Mouse (Mus musculus) stomach, embryonic 15.5 days (tissue): ENCODE results near the gene C1qtnf1. TPM values are rescaled to one million over a fixed set of nuclear protein-coding genes. Genes with fewer than 3 reads are reported as not detected.
"Not testable (repeated sequence)": the region's sequence is repeated elsewhere in the genome, so short reads cannot be mapped to it uniquely, and the experiment has no call there.

Source experiments
- ATAC-seq: fragments of 200-750 bp; cut with Nextera tagmentation; 2 replicates; pipeline ENCODE4 v1.8.0; 2017; ENCODE audit warnings: low read depth, moderate number of reproducible peaks, moderate TSS enrichment; ENCODE audit not compliant: insufficient read depth, low FRiP score
- H3K27ac ChIP-seq: fragments of 300-500 bp; sonication (generic); 2 replicates; pipeline ENCODE4 v1.5.1; 2015; ENCODE audit warnings: mild to moderate bottlenecking, inconsistent platforms
- H3K27me3 ChIP-seq: fragments of 300-500 bp; sonication (generic); replicated peaks from 2 replicates; pipeline ENCODE4 v1.6.1; 2015; ENCODE audit warnings: inconsistent platforms
- H3K36me3 ChIP-seq: fragments of 300-500 bp; sonication (generic); 2 replicates; pipeline ENCODE4 v1.6.1; 2015; ENCODE audit warnings: inconsistent platforms
- H3K4me1 ChIP-seq: fragments of 300-500 bp; sonication (generic); 2 replicates; pipeline ENCODE4 v1.6.1; 2015; ENCODE audit warnings: inconsistent platforms
- H3K4me2 ChIP-seq: fragments of 300-500 bp; sonication (generic); 2 replicates; pipeline ENCODE4 v1.6.1; 2015; ENCODE audit warnings: mild to moderate bottlenecking, inconsistent platforms
- H3K4me3 ChIP-seq: fragments of 300-500 bp; sonication (generic); replicated peaks from 2 replicates; pipeline ENCODE4 v1.5.1; 2015; ENCODE audit warnings: inconsistent platforms
- H3K9ac ChIP-seq: fragments of 300-500 bp; sonication (generic); 2 replicates; pipeline ENCODE4 v1.6.1; 2015; ENCODE audit warnings: inconsistent platforms
- H3K9me3 ChIP-seq: fragments of 300-500 bp; sonication (generic); 2 replicates; pipeline ENCODE4 v1.6.1; 2016; ENCODE audit warnings: inconsistent platforms
- WGBS: fragments of 180-500 bp; shearing (Covaris S2); methylation state at CpG from one replicate; pipeline ENCODE4 v1.1.7; 2015; 5-methylcytosine and 5-hydroxymethylcytosine counted together
- polyA plus RNA-seq: library from polyadenylated mRNA; unstranded; fragments of >200 nt; fragmentation: Nextera tagmentation; extraction: Ambion mirVana; gene quantifications from 2 replicates; pipeline ENCODE4 v1.2.1, GENCODE M21; 2015

C1qtnf1 gene
- 6.8 and 8.3 TPM in 2 replicates for polyA plus RNA-seq

DNA sequence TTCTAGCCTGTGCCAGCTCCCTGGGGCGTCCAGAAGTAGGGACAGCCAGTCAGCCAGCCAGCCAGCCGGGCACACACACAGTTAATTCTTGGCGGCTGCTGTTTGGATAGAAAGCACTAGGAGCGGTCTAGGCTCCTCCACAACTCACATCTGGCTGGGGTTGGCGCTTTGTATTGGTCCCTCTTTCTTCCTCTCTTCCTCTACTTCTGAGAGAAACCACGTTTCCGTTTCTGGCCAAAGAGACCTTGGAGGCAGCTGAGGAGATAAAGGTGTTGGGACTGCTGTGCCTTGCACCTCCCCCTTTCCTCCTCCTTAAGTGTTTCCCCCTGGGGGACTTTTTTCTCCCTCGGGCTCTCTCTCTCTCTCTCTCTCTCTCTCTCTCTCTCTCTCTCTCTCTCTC is at the start of gene C1qtnf1:
Gene C1qtnf1 (plus strand): TSS at position 218 of the 400 bp plus-strand sequence.
- ATAC-seq, result no peak
- Histone ChIP-seq H3K4me2 (peak within 1 kb of the TSS; percentile 58), H3K27ac (peak within 1 kb of the TSS; percentile 86), H3K9ac (0 out of 2 replicates have a peak within 1 kb of the TSS, but pooled peaks have one; percentile 19), H3K4me3 (peak within 1 kb of the TSS; percentile 39), H3K27me3 (no peaks in the 10 kb centered on the region), H3K9me3 (no peaks in the 10 kb centered on the region), H3K4me1 (peaks cover 48% of the 10 kb centered on the region), H3K36me3 (no peaks in the 10 kb centered on the region)
- under 1% methylated on average over 8 of the region's 8 CpGs for WGBS

DNA sequence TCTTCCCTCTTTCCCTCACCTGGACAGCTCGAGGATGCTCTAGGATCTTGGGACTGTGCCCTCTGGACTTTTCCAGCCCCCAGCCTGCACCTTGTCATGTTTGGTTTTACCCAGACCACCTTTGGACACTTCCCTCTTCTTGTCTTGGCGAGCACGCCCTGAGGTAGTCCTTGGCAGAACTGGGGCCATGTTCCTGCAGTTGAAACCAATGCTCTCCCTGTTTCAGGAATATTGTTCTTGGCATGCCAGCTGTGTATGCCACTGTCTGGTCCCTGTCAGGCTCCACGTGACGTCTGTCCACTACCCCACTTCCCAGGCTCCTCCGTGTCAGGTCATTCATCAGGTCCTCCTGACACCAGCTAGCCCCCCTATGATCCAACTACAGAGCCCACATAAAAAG is 49.3 kb upstream of the C1qtnf1 start:
- no peak for ATAC-seq
- no peaks in the 10 kb centered on the region for H3K36me3 ChIP-seq
- H3K27me3 ChIP-seq, result no peaks in the 10 kb centered on the region
- H3K27ac ChIP-seq, result no peak overlapping the region
- no peak overlapping the region for H3K4me3 ChIP-seq
- no peak overlapping the region for H3K4me2 ChIP-seq
- 77% methylated on average over 6 of the region's 6 CpGs for WGBS
- H3K9ac ChIP-seq, result no peak overlapping the region
- H3K4me1 ChIP-seq, result peaks cover 5% of the 10 kb centered on the region; the same call in 1 of the 2 replicates
- H3K9me3 ChIP-seq, result no peaks in the 10 kb centered on the region

DNA sequence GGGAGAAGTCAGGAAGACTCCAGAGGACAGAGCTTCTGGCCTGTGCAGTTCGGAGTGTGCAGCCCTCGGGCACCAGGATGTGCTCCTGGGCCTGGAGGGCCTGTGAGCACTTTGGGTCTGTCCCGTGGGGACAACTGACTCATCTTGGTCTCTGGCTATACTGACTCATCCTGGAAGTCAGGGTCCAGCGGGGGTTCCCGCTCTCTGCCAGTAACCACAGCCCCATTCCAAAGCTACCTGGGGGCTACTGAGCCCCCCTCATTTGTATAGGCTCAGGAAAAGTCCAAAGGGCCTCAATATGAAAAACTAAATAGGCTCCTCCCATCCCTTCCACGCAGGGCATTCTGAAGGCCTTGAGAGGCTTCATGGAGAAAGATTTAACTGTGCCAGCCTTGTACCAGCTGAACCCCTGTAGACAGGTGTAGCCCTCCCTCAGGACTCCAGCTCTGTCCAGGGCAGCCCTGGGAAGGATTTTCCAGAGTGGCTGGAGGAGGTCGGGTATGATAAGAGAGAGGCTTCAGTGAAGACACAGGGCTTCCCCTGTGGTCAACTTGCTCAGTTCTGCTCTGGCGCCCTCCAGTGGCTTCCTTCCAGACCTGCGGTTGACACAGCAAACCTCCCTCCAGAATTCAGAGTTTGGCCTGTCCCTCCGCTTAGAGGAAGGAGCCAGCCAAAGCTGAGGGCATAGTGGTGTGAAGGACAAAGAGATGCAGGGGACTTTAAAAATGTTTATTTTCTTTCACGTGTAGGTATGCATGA is 48.6 kb upstream of the C1qtnf1 start:
- Histone ChIP-seq H3K9ac (no peak overlapping the region), H3K4me3 (no peak overlapping the region), H3K4me1 (peaks cover 5% of the 10 kb centered on the region; the same call in 1 of the 2 replicates), H3K27ac (no peak overlapping the region), H3K9me3 (no peaks in the 10 kb centered on the region), H3K4me2 (no peak overlapping the region), H3K36me3 (no peaks in the 10 kb centered on the region), H3K27me3 (no peaks in the 10 kb centered on the region)
- 39% methylated on average over 11 of the region's 11 CpGs for WGBS
- ATAC-seq, result peak; percentile 53

GRCm38 (mm10) chr11:118387816-118388215 is 40.2 kb upstream of the C1qtnf1 start:
- 90% methylated on average over 13 of the region's 13 CpGs for WGBS
- not testable (repeated sequence) for H3K4me3 ChIP-seq, ATAC-seq, H3K9me3 ChIP-seq, H3K9ac ChIP-seq, H3K27me3 ChIP-seq, H3K27ac ChIP-seq, H3K4me1 ChIP-seq, H3K4me2 ChIP-seq, H3K36me3 ChIP-seq

DNA sequence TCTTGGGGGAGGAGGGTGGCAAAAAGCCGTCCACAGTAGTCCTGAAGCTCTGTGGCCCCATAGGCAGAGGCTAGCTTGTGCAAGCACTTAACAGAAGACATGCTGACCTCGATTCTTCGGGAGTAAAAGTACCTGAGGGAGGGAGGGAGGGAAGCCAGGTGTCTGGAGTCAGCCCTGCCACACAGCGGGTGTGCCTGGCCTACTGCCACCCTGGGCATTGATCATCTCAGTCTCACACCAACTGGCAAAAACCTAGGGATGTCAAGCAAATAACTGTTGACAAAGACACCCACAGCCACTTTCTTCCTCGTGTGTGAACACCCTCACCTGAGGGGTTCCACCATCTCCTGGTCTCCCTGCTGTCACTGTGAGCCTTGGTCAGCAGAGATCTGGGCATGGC is 34.0 kb upstream of the C1qtnf1 start:
- Histone ChIP-seq H3K9ac (no peak overlapping the region), H3K27me3 (no peaks in the 10 kb centered on the region), H3K4me3 (no peak overlapping the region), H3K4me2 (no peak overlapping the region), H3K27ac (no peak overlapping the region), H3K9me3 (no peaks in the 10 kb centered on the region), H3K36me3 (peaks cover 10% of the 10 kb centered on the region; the same call in 1 of the 2 replicates), H3K4me1 (0 out of 2 replicates have a peak, but pooled peaks cover 2% of the 10 kb centered on the region)
- 66% methylated on average over 5 of the region's 5 CpGs for WGBS
- no peak for ATAC-seq

DNA sequence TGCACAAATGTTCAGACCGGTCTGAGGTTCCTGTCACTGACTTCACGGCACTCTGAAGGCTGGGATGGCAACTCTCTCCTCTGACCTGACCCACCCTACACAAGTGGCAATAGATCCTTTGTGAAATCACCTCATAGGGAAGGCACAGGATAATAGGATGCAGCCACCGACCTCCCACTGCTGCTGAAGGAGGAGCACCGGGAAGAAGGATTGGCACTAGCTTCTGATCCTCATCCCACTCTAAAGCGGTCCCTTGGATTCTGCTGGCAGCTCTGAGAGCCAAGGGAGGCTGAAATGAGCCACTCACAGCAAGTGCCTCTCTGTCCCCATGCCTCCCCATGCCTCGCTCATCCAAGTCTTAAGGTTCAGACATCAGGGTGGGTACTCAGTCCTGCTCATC is 33.5 kb upstream of the C1qtnf1 start:
- no peak overlapping the region for H3K27ac ChIP-seq
- H3K9me3 ChIP-seq, result no peaks in the 10 kb centered on the region
- 0 out of 2 replicates have a peak, but pooled peaks cover 2% of the 10 kb centered on the region for H3K4me1 ChIP-seq
- 57% methylated on average over 6 of the region's 6 CpGs for WGBS
- H3K27me3 ChIP-seq, result no peaks in the 10 kb centered on the region
- peaks cover 10% of the 10 kb centered on the region; the same call in 1 of the 2 replicates for H3K36me3 ChIP-seq
- no peak overlapping the region for H3K9ac ChIP-seq
- H3K4me2 ChIP-seq, result no peak overlapping the region
- ATAC-seq, result no peak
- no peak overlapping the region for H3K4me3 ChIP-seq

GRCm38 (mm10) chr11:118397806-118398530 is 30.0 kb upstream of the C1qtnf1 start:
- Histone ChIP-seq H3K4me3 (no peak overlapping the region), H3K27ac (no peak overlapping the region), H3K4me2 (no peak overlapping the region), H3K4me1 (peaks cover 28% of the 10 kb centered on the region), H3K9ac (no peak overlapping the region), H3K27me3 (no peaks in the 10 kb centered on the region), H3K9me3 (no peaks in the 10 kb centered on the region), H3K36me3 (peaks cover 10% of the 10 kb centered on the region; the same call in 1 of the 2 replicates)
- no peak for ATAC-seq
- 88% methylated on average over 26 of the region's 26 CpGs for WGBS

GRCm38 (mm10) chr11:118399891-118400565 is 28.0 kb upstream of the C1qtnf1 start:
- Histone ChIP-seq H3K9me3 (no peaks in the 10 kb centered on the region), H3K4me1 (peaks cover 28% of the 10 kb centered on the region), H3K9ac (no peak overlapping the region), H3K4me3 (peak overlapping the region; percentile 28; the same call in 1 of the 2 replicates), H3K27me3 (no peaks in the 10 kb centered on the region), H3K36me3 (peaks cover 10% of the 10 kb centered on the region; the same call in 1 of the 2 replicates), H3K4me2 (peak overlapping the region; percentile 44), H3K27ac (peak overlapping the region; percentile 89)
- 65% methylated on average over 5 of the region's 5 CpGs for WGBS
- ATAC-seq, result no peak

DNA sequence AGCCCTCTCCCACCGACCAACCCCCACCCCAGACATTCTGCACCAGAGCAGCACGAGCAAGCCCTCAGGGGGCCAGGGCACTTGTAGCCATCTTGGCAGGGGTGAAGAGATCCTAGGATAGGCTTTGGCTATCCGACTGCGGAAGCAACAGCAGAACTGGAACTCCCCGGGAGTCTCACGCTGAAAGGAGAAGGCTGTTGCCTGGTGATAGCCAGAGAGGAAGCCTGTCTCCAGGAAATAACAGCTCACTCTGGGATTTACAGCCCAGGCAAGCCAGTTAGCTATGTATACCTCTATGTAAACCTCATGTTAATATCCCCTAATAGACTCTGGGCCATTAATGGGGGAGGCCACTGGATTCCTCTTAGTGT is 27.5 kb upstream of the C1qtnf1 start:
- Histone ChIP-seq H3K9ac (no peak overlapping the region), H3K4me3 (peak overlapping the region; percentile 28; the same call in 1 of the 2 replicates), H3K27me3 (no peaks in the 10 kb centered on the region), H3K36me3 (peaks cover 13% of the 10 kb centered on the region), H3K4me1 (peaks cover 28% of the 10 kb centered on the region), H3K27ac (peak overlapping the region; percentile 89), H3K9me3 (no peaks in the 10 kb centered on the region), H3K4me2 (peak overlapping the region; percentile 44)
- ATAC-seq, result no peak
- 26% methylated on average over 6 of the region's 6 CpGs for WGBS

DNA sequence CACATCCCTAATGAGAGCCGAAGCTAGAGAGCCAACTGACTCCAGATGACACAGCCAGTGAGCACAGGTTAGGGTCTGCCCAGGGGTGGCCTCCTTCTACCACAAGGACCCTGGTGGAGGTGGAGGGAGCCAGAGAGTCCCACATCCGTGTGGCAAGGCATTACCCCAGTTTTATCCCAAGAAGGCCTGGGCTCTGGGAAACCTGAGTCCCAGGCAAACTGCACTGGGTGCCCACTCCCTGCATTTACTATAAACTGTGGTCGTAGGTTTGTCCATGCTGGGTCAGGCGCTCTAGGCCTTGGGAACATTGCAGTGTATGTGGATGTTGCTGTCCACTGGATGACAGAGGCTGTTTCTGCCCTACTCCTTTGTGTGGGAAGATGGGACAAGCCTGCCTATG is 26.8 kb upstream of the C1qtnf1 start:
- no peak for ATAC-seq
- 71% methylated on average over 4 of the region's 4 CpGs for WGBS
- Histone ChIP-seq H3K4me1 (peaks cover 35% of the 10 kb centered on the region), H3K27ac (peak overlapping the region; percentile 89), H3K4me2 (peak overlapping the region; percentile 44), H3K9me3 (no peaks in the 10 kb centered on the region), H3K27me3 (no peaks in the 10 kb centered on the region), H3K36me3 (peaks cover 12% of the 10 kb centered on the region), H3K9ac (no peak overlapping the region), H3K4me3 (peak overlapping the region; percentile 28)

DNA sequence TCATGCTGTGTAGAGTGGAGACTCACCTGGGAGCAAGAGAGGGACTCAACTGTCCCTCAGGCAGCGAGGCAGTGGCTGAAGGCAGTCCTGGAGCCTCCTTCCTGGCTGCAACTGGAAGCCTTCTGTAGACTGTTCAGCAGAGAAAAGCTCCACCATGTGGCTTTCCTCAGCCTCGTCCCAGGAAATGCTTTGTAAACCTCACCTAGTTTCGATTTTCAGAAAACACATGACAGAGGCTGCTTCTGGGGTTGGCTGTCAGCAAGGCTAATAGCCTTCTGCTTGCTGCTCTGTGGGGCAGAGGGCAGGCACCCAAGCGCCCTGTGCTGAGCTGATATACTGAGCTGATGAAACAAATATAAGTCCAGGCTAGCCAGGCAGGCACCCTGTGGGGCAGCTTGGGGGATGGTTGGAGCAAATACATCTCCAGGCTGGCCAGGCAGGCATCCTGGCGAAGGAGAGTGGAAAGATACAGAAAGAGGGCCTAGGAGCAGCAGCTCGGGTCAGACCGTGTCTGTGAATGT is 26.2 kb upstream of the C1qtnf1 start, which contains the start of gene Lgals3bp:
Gene Lgals3bp (minus strand): TSS at position 333 of the 521 bp plus-strand sequence.
- Histone ChIP-seq H3K9ac (no peak within 1 kb of the TSS), H3K4me3 (peak within 1 kb of the TSS; percentile 28), H3K4me1 (peaks cover 40% of the 10 kb centered on the region), H3K9me3 (no peaks in the 10 kb centered on the region), H3K36me3 (peaks cover 15% of the 10 kb centered on the region), H3K27me3 (no peaks in the 10 kb centered on the region), H3K27ac (peak within 1 kb of the TSS; percentile 89), H3K4me2 (peak within 1 kb of the TSS; percentile 44)
- peak; percentile 76 for ATAC-seq
- WGBS, result 22% methylated on average over 7 of the region's 7 CpGs
